21 mouse cellular contexts compared by ENCODE assay signal in genomic region chr1:17377562-17377961, GRCm38 (mm10).
DNase-seq lines count a peak whose midpoint lies in the region; ATAC-seq and TF ChIP-seq lines count a peak whose summit lies in the region.
"Had no signal": no experiment of that assay in that cellular context is flagged by ENCODE, and none has a peak within 500 bp of the region (broad histone marks: within the 10 kb centered on the region; RNA-seq: fewer than 3 reads in every experiment).

No protein-coding gene starts in this region.

- no peak overlapping the region for H3K9ac ChIP-seq in embryonic facial prominence, embryonic 14.5 days (ENCODE audit: low read depth, low read length)
- no peak overlapping the region for H3K9ac ChIP-seq in heart, embryonic 11.5 days (ENCODE audit: low read depth, low read length)
- H3K9ac ChIP-seq in lung, postnatal 0 days (replicated peaks; ENCODE audit: low read depth): no peak overlapping the region
- H3K9ac ChIP-seq: limb, embryonic 13.5 days; midbrain, embryonic 15.5 days; stomach, embryonic 15.5 days had no signal

- no peak for ATAC-seq in embryonic facial prominence, embryonic 14.5 days (ENCODE audit: low read depth)
- no peak for ATAC-seq in heart, embryonic 11.5 days (replicated peaks; ENCODE audit: insufficient number of reproducible peaks, low FRiP score, low TSS enrichment)
- ATAC-seq in lung, postnatal 0 days: no peak
- ATAC-seq: forebrain, embryonic 14.5 days; hindbrain, embryonic 16.5 days; midbrain, embryonic 15.5 days had no signal

- no peaks in the 10 kb centered on the region for H3K36me3 ChIP-seq in embryonic facial prominence, embryonic 14.5 days (ENCODE audit: control insufficient read depth, insufficient read depth, low read length)
- no peaks in the 10 kb centered on the region for H3K36me3 ChIP-seq in embryonic facial prominence, embryonic 10.5 days (replicated peaks)
- no peaks in the 10 kb centered on the region for H3K36me3 ChIP-seq in heart, embryonic 11.5 days (ENCODE audit: control insufficient read depth, insufficient read depth, low read length)
- H3K36me3 ChIP-seq in lung, postnatal 0 days (ENCODE audit: insufficient read depth, low read length): no peaks in the 10 kb centered on the region
- H3K36me3 ChIP-seq: limb, embryonic 13.5 days; midbrain, embryonic 15.5 days; stomach, embryonic 15.5 days had no signal

- TF ChIP-seq CTCF in lung, postnatal 0 days (IDR thresholded peaks at IDR 0.05): no peak

- no peak overlapping the region for H3K4me3 ChIP-seq in embryonic facial prominence, embryonic 14.5 days (ENCODE audit: low read depth, low read length)
- H3K4me3 ChIP-seq in embryonic facial prominence, embryonic 10.5 days: no peak overlapping the region
- no peak overlapping the region for H3K4me3 ChIP-seq in heart, embryonic 11.5 days (ENCODE audit: low read depth, low read length)
- no peak overlapping the region for H3K4me3 ChIP-seq in lung, postnatal 0 days (ENCODE audit: low read depth, low read length)
- H3K4me3 ChIP-seq: limb, embryonic 13.5 days; midbrain, embryonic 15.5 days; stomach, embryonic 15.5 days had no signal

- DNase-seq in embryonic facial prominence, embryonic 14.5 days (ENCODE audit: low spot score): peak; percentile 13
- DNase-seq in embryonic facial prominence, embryonic 10.5 days (ENCODE audit: low spot score): no peak
- DNase-seq in heart, postnatal 4 days: no peak
- peak; percentile 4 for DNase-seq in lung, postnatal 0 days (ENCODE audit: low spot score)
- no peak for DNase-seq in lung, postnatal 4 days
- DNase-seq in cerebellum, postnatal 25 days: no peak
- DNase-seq: adrenal gland, postnatal 10 days; cerebellum, adult 18-20 months; cerebellum, postnatal 10 days; gastrocnemius, postnatal 14 days; kidney, adult 18-20 months; right cerebral cortex, postnatal 25 days; thymus, postnatal 14 days had no signal

- no peaks in the 10 kb centered on the region for H3K9me3 ChIP-seq in embryonic facial prominence, embryonic 14.5 days (ENCODE audit: control insufficient read depth, low read length)
- no peaks in the 10 kb centered on the region for H3K9me3 ChIP-seq in embryonic facial prominence, embryonic 10.5 days
- H3K9me3 ChIP-seq in heart, embryonic 11.5 days (replicated peaks; ENCODE audit: control insufficient read depth, low read length): no peaks in the 10 kb centered on the region
- H3K9me3 ChIP-seq in lung, postnatal 0 days (ENCODE audit: low read length): no peaks in the 10 kb centered on the region
- H3K9me3 ChIP-seq: limb, embryonic 13.5 days; midbrain, embryonic 15.5 days; stomach, embryonic 15.5 days had no signal

- TF ChIP-seq EP300 in lung, postnatal 0 days (IDR thresholded peaks at IDR 0.05): no peak

- no peak overlapping the region for H3K4me2 ChIP-seq in embryonic facial prominence, embryonic 14.5 days (ENCODE audit: low read depth, low read length)
- H3K4me2 ChIP-seq in heart, embryonic 11.5 days: peak overlapping the region; percentile 38
- no peak overlapping the region for H3K4me2 ChIP-seq in lung, postnatal 0 days (replicated peaks; ENCODE audit: low read depth, low read length)
- H3K4me2 ChIP-seq: limb, embryonic 13.5 days; liver, embryonic 11.5 days; midbrain, embryonic 15.5 days; stomach, embryonic 15.5 days had no signal

- no peaks in the 10 kb centered on the region for H3K27me3 ChIP-seq in embryonic facial prominence, embryonic 14.5 days (replicated peaks; ENCODE audit: control insufficient read depth, insufficient read depth, low read length)
- H3K27me3 ChIP-seq in embryonic facial prominence, embryonic 10.5 days (replicated peaks; ENCODE audit: low read depth, poor library complexity, severe bottlenecking): no peaks in the 10 kb centered on the region
- no peaks in the 10 kb centered on the region for H3K27me3 ChIP-seq in heart, embryonic 11.5 days (ENCODE audit: control insufficient read depth, insufficient read depth, low read length)
- H3K27me3 ChIP-seq in lung, postnatal 0 days (replicated peaks; ENCODE audit: insufficient read depth, low read length): no peaks in the 10 kb centered on the region
- H3K27me3 ChIP-seq: CH12.LX; limb, embryonic 13.5 days; midbrain, embryonic 15.5 days; stomach, embryonic 15.5 days had no signal

- WGBS in embryonic facial prominence, embryonic 14.5 days: 66% methylated on average over 2 of the region's 2 CpGs
- WGBS in embryonic facial prominence, embryonic 10.5 days: 79% methylated on average over 2 of the region's 2 CpGs
- 14% methylated on average over 2 of the region's 2 CpGs for WGBS in heart, embryonic 11.5 days (ENCODE audit: insufficient replicate concordance)
- 43% methylated on average over 2 of the region's 2 CpGs for WGBS in lung, postnatal 0 days

- no peaks in the 10 kb centered on the region for H3K4me1 ChIP-seq in embryonic facial prominence, embryonic 14.5 days (ENCODE audit: control insufficient read depth, insufficient read depth, low read length)
- no peaks in the 10 kb centered on the region for H3K4me1 ChIP-seq in embryonic facial prominence, embryonic 10.5 days
- H3K4me1 ChIP-seq in heart, embryonic 11.5 days (ENCODE audit: control insufficient read depth, insufficient read depth, low read length): peaks cover 4% of the 10 kb centered on the region
- no peaks in the 10 kb centered on the region for H3K4me1 ChIP-seq in lung, postnatal 0 days (ENCODE audit: insufficient read depth, low read depth, low read length)
- H3K4me1 ChIP-seq: limb, embryonic 13.5 days; midbrain, embryonic 15.5 days; stomach, embryonic 15.5 days had no signal

- no peak overlapping the region for H3K27ac ChIP-seq in embryonic facial prominence, embryonic 14.5 days (replicated peaks; ENCODE audit: low read depth, low read length)
- no peak overlapping the region for H3K27ac ChIP-seq in embryonic facial prominence, embryonic 10.5 days (replicated peaks)
- no peak overlapping the region for H3K27ac ChIP-seq in heart, embryonic 11.5 days (ENCODE audit: low read depth, low read length)
- no peak overlapping the region for H3K27ac ChIP-seq in lung, postnatal 0 days (ENCODE audit: low read length)
- H3K27ac ChIP-seq: limb, embryonic 13.5 days; midbrain, embryonic 15.5 days; stomach, embryonic 15.5 days had no signal

Comparison
In these comparisons a context has a peak if more than half of its experiments do, and no peak if none do; other contexts are left out.
1. DNase-seq: peak in embryonic facial prominence, embryonic 14.5 days (single experiment) and lung, postnatal 0 days (single experiment); none in embryonic facial prominence, embryonic 10.5 days (single experiment), heart, postnatal 4 days (single experiment), lung, postnatal 4 days (0 of 2) and cerebellum, postnatal 25 days (0 of 2).